Mouse (Mus musculus): ENCODE data around the gene Ube2c. TPM values are rescaled to one million over a fixed set of nuclear protein-coding genes. Genes with fewer than 3 reads are reported as not detected.

Gene Ube2c
- polyA plus RNA-seq, 1 experiment from 2014 or later, result 118 TPM

- Histone ChIP-seq H3K27ac (ENCODE audit: low read depth, low read length) (no peak overlapping the region), H3K4me3 (ENCODE audit: low read depth, low read length) (no peak overlapping the region), H3K4me2 (replicated peaks; ENCODE audit: low read depth) (no peak overlapping the region), H3K27me3 (replicated peaks; ENCODE audit: control insufficient read depth, insufficient read depth, low read length) (no peaks in the 10 kb centered on the region), H3K4me1 (replicated peaks; ENCODE audit: control insufficient read depth, insufficient read depth, low read length) (no peaks in the 10 kb centered on the region), H3K36me3 (ENCODE audit: control insufficient read depth, insufficient read depth) (peaks cover 48% of the 10 kb centered on the region), H3K9ac (ENCODE audit: low read depth, low read length) (no peak overlapping the region), H3K9me3 (ENCODE audit: control insufficient read depth) (no peaks in the 10 kb centered on the region)
- TF ChIP-seq CTCF (IDR thresholded peaks at IDR 0.05; ENCODE audit: low read depth), result no peak
- no peak for ATAC-seq
- 56% methylated on average over 4 of the region's 4 CpGs for WGBS
These were observed 20.8 kb downstream of the Ube2c start for GRCm38 (mm10) chr2:164790451-164790850.

- 93% methylated on average over 18 of the region's 18 CpGs for WGBS
- peak overlapping the region; percentile 60 for H3K27ac ChIP-seq (ENCODE audit: low read depth, low read length)
- no peaks in the 10 kb centered on the region for H3K9me3 ChIP-seq (ENCODE audit: control insufficient read depth)
- no peak for TF ChIP-seq CTCF (IDR thresholded peaks at IDR 0.05; ENCODE audit: low read depth)
- H3K27me3 ChIP-seq (replicated peaks; ENCODE audit: control insufficient read depth, insufficient read depth, low read length), result no peaks in the 10 kb centered on the region
- no peak overlapping the region for H3K9ac ChIP-seq (ENCODE audit: low read depth, low read length)
- no peaks in the 10 kb centered on the region for H3K4me1 ChIP-seq (replicated peaks; ENCODE audit: control insufficient read depth, insufficient read depth, low read length)
- H3K4me2 ChIP-seq (replicated peaks; ENCODE audit: low read depth), result no peak overlapping the region
- ATAC-seq, result no peak
- H3K4me3 ChIP-seq (ENCODE audit: low read depth, low read length), result no peak overlapping the region
- peaks cover 62% of the 10 kb centered on the region for H3K36me3 ChIP-seq (ENCODE audit: control insufficient read depth, insufficient read depth)
These were observed 22.2 kb downstream of the Ube2c start for GRCm38 (mm10) chr2:164791841-164792261.

GRCm38 (mm10) chr2:164792400-164793190 lies 22.9 kb downstream of the Ube2c start:
- ATAC-seq, result peak; percentile 22; the same call in 1 of the 2 replicates
- H3K27ac ChIP-seq (ENCODE audit: low read depth, low read length), result peak overlapping the region; percentile 60
- no peaks in the 10 kb centered on the region for H3K9me3 ChIP-seq (ENCODE audit: control insufficient read depth)
- no peak for TF ChIP-seq CTCF (IDR thresholded peaks at IDR 0.05; ENCODE audit: low read depth)
- peaks cover 67% of the 10 kb centered on the region for H3K36me3 ChIP-seq (ENCODE audit: control insufficient read depth, insufficient read depth)
- H3K4me1 ChIP-seq (replicated peaks; ENCODE audit: control insufficient read depth, insufficient read depth, low read length), result no peaks in the 10 kb centered on the region
- H3K4me2 ChIP-seq (replicated peaks; ENCODE audit: low read depth), result no peak overlapping the region
- no peak overlapping the region for H3K9ac ChIP-seq (ENCODE audit: low read depth, low read length)
- 83% methylated on average over 12 of the region's 12 CpGs for WGBS
- no peak overlapping the region for H3K4me3 ChIP-seq (ENCODE audit: low read depth, low read length)
- H3K27me3 ChIP-seq (replicated peaks; ENCODE audit: control insufficient read depth, insufficient read depth, low read length), result no peaks in the 10 kb centered on the region

- Histone ChIP-seq H3K4me1 (replicated peaks; ENCODE audit: control insufficient read depth, insufficient read depth, low read length) (no peaks in the 10 kb centered on the region), H3K36me3 (ENCODE audit: control insufficient read depth, insufficient read depth) (peaks cover 73% of the 10 kb centered on the region)
- peak; percentile 29; the same call in 1 of the 2 replicates for ATAC-seq
These were observed 23.5 kb downstream of the Ube2c start for GRCm38 (mm10) chr2:164793236-164793635.

GRCm38 (mm10) chr2:164793772-164794171 lies 24.1 kb downstream of the Ube2c start:
- no peaks in the 10 kb centered on the region for H3K9me3 ChIP-seq (ENCODE audit: control insufficient read depth)
- H3K27me3 ChIP-seq (replicated peaks; ENCODE audit: control insufficient read depth, insufficient read depth, low read length), result no peaks in the 10 kb centered on the region
- no peak overlapping the region for H3K4me3 ChIP-seq (ENCODE audit: low read depth, low read length)
- peak; percentile 28; the same call in 1 of the 2 replicates for TF ChIP-seq CTCF (IDR thresholded peaks at IDR 0.05; ENCODE audit: low read depth)
- H3K4me1 ChIP-seq (replicated peaks; ENCODE audit: control insufficient read depth, insufficient read depth, low read length), result no peaks in the 10 kb centered on the region
- no peak overlapping the region for H3K27ac ChIP-seq (ENCODE audit: low read depth, low read length)
- H3K36me3 ChIP-seq (ENCODE audit: control insufficient read depth, insufficient read depth), result peaks cover 76% of the 10 kb centered on the region
- H3K9ac ChIP-seq (ENCODE audit: low read depth, low read length), result no peak overlapping the region
- WGBS, result 91% methylated on average over 2 of the region's 2 CpGs
- H3K4me2 ChIP-seq (replicated peaks; ENCODE audit: low read depth), result no peak overlapping the region
- no peak for ATAC-seq

More at GRCm38 (mm10) chr2:164793236-164793635, 23.5 kb downstream of the Ube2c start:
- peak; percentile 81 for TF ChIP-seq CTCF (IDR thresholded peaks at IDR 0.05; ENCODE audit: low read depth)
- no peak overlapping the region for H3K4me3 ChIP-seq (ENCODE audit: low read depth, low read length)
- H3K9me3 ChIP-seq (ENCODE audit: control insufficient read depth), result no peaks in the 10 kb centered on the region
- 49% methylated on average over 3 of the region's 3 CpGs for WGBS
- no peaks in the 10 kb centered on the region for H3K27me3 ChIP-seq (replicated peaks; ENCODE audit: control insufficient read depth, insufficient read depth, low read length)
- H3K27ac ChIP-seq (ENCODE audit: low read depth, low read length), result no peak overlapping the region
- no peak overlapping the region for H3K9ac ChIP-seq (ENCODE audit: low read depth, low read length)
- H3K4me2 ChIP-seq (replicated peaks; ENCODE audit: low read depth), result no peak overlapping the region

- TF ChIP-seq CTCF (IDR thresholded peaks at IDR 0.05; ENCODE audit: low read depth), result peak; percentile 92
- Histone ChIP-seq H3K36me3 (ENCODE audit: control insufficient read depth, insufficient read depth) (peaks cover 73% of the 10 kb centered on the region), H3K4me2 (replicated peaks; ENCODE audit: low read depth) (no peak overlapping the region), H3K4me3 (ENCODE audit: low read depth, low read length) (no peak overlapping the region), H3K27me3 (replicated peaks; ENCODE audit: control insufficient read depth, insufficient read depth, low read length) (no peaks in the 10 kb centered on the region), H3K27ac (ENCODE audit: low read depth, low read length) (no peak overlapping the region), H3K9ac (ENCODE audit: low read depth, low read length) (no peak overlapping the region), H3K9me3 (ENCODE audit: control insufficient read depth) (no peaks in the 10 kb centered on the region), H3K4me1 (replicated peaks; ENCODE audit: control insufficient read depth, insufficient read depth, low read length) (no peaks in the 10 kb centered on the region)
- ATAC-seq, result peak; percentile 44; the same call in 1 of the 2 replicates
- WGBS, result 20% methylated on average over 5 of the region's 5 CpGs
These were observed 24.6 kb downstream of the Ube2c start for GRCm38 (mm10) chr2:164794293-164794692.

Data from intestine, postnatal 0 days (tissue).